22 mouse cellular contexts compared by ENCODE assay signal in the genomic region with DNA sequence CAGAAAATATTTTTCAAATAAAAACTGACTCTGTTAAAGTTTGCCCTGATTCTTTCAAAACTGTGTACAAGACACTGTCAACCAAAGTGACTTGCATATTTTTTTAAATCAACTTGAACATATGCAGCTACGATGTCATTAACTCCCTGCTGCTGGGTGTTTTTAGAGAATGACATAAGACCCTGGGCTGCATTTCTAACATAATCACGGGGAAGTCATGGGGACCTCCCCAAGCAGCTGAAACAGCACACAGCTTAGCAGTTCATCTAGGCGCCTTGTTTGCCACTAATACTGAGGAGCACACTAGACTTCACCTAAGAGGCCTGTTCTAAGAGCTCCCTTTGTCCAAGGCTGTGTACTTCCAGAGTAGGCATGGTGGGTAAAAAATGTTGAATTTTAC.
DNase-seq lines count a peak whose midpoint lies in the region; ATAC-seq and TF ChIP-seq lines count a peak whose summit lies in the region.
"Had no signal": no experiment of that assay in that cellular context is flagged by ENCODE, and none has a peak within 500 bp of the region (broad histone marks: within the 10 kb centered on the region; RNA-seq: fewer than 3 reads in every experiment).

No protein-coding gene starts in this region.

- no peaks in the 10 kb centered on the region for H3K9me3 ChIP-seq in hindbrain, embryonic 10.5 days
- H3K9me3 ChIP-seq in hindbrain, embryonic 13.5 days = no peaks in the 10 kb centered on the region
- no peaks in the 10 kb centered on the region for H3K9me3 ChIP-seq in midbrain, embryonic 16.5 days (replicated peaks; ENCODE audit: control insufficient read depth, low read length, poor library complexity, severe bottlenecking)
- H3K9me3 ChIP-seq in midbrain, embryonic 15.5 days = no peaks in the 10 kb centered on the region
- H3K9me3 ChIP-seq in forebrain, embryonic 15.5 days = no peaks in the 10 kb centered on the region
- H3K9me3 ChIP-seq: limb, embryonic 12.5 days; liver, embryonic 13.5 days; lung, embryonic 15.5 days; neural tube, embryonic 13.5 days; stomach, embryonic 15.5 days had no signal

- H3K4me1 ChIP-seq in hindbrain, embryonic 10.5 days (replicated peaks) = peaks cover 85% of the 10 kb centered on the region
- H3K4me1 ChIP-seq in hindbrain, embryonic 13.5 days (replicated peaks) = peaks cover 32% of the 10 kb centered on the region
- H3K4me1 ChIP-seq in midbrain, embryonic 16.5 days (ENCODE audit: control insufficient read depth, insufficient read depth, low read length) = peaks cover 10% of the 10 kb centered on the region; the same call in 1 of the 2 replicates
- H3K4me1 ChIP-seq in midbrain, embryonic 15.5 days = peaks cover 20% of the 10 kb centered on the region
- H3K4me1 ChIP-seq in forebrain, embryonic 15.5 days = peaks cover 36% of the 10 kb centered on the region
- H3K4me1 ChIP-seq: liver, embryonic 13.5 days had no signal

- H3K4me3 ChIP-seq in hindbrain, embryonic 10.5 days = no peak overlapping the region
- H3K4me3 ChIP-seq in hindbrain, embryonic 13.5 days = no peak overlapping the region
- no peak overlapping the region for H3K4me3 ChIP-seq in midbrain, embryonic 16.5 days (ENCODE audit: low read depth, low read length)
- H3K4me3 ChIP-seq in midbrain, embryonic 15.5 days = no peak overlapping the region
- H3K4me3 ChIP-seq in forebrain, embryonic 15.5 days = no peak overlapping the region
- no peak overlapping the region for H3K4me3 ChIP-seq in myocyte
- H3K4me3 ChIP-seq: limb, embryonic 12.5 days; liver, embryonic 13.5 days; lung, embryonic 15.5 days; neural tube, embryonic 13.5 days; stomach, embryonic 15.5 days had no signal

- peak overlapping the region; percentile 24; the same call in 1 of the 2 replicates for H3K27ac ChIP-seq in hindbrain, embryonic 10.5 days
- H3K27ac ChIP-seq in hindbrain, embryonic 13.5 days = no peak overlapping the region
- peak overlapping the region; percentile 19; the same call in 1 of the 2 replicates for H3K27ac ChIP-seq in midbrain, embryonic 16.5 days (ENCODE audit: low read length)
- H3K27ac ChIP-seq in midbrain, embryonic 15.5 days = no peak overlapping the region
- H3K27ac ChIP-seq in forebrain, embryonic 15.5 days (replicated peaks) = peak overlapping the region; percentile 77
- H3K27ac ChIP-seq: limb, embryonic 12.5 days; liver, embryonic 13.5 days; neural tube, embryonic 13.5 days; stomach, embryonic 15.5 days had no signal

- H3K79me2 ChIP-seq in myocyte (ENCODE audit: control insufficient read depth, insufficient read depth) = no peaks in the 10 kb centered on the region

- H3K27me3 ChIP-seq in hindbrain, embryonic 10.5 days (ENCODE audit: insufficient read depth, poor library complexity, severe bottlenecking) = 0 out of 2 replicates have a peak, but pooled peaks cover 5% of the 10 kb centered on the region
- no peaks in the 10 kb centered on the region for H3K27me3 ChIP-seq in hindbrain, embryonic 13.5 days
- no peaks in the 10 kb centered on the region for H3K27me3 ChIP-seq in midbrain, embryonic 16.5 days (ENCODE audit: control insufficient read depth, insufficient read depth, low read depth, low read length)
- no peaks in the 10 kb centered on the region for H3K27me3 ChIP-seq in midbrain, embryonic 15.5 days (replicated peaks)
- H3K27me3 ChIP-seq in forebrain, embryonic 15.5 days = no peaks in the 10 kb centered on the region
- H3K27me3 ChIP-seq in myocyte (ENCODE audit: control insufficient read depth, insufficient read depth, insufficient read length) = no peaks in the 10 kb centered on the region
- H3K27me3 ChIP-seq: limb, embryonic 12.5 days; liver, embryonic 13.5 days; lung, embryonic 15.5 days; neural tube, embryonic 13.5 days; stomach, embryonic 15.5 days had no signal

- no peak overlapping the region for H3K9ac ChIP-seq in hindbrain, embryonic 13.5 days
- H3K9ac ChIP-seq in midbrain, embryonic 16.5 days (ENCODE audit: low read depth, low read length) = no peak overlapping the region
- H3K9ac ChIP-seq in midbrain, embryonic 15.5 days = no peak overlapping the region
- H3K9ac ChIP-seq in forebrain, embryonic 15.5 days (replicated peaks) = no peak overlapping the region
- H3K9ac ChIP-seq: limb, embryonic 12.5 days; liver, embryonic 13.5 days; lung, embryonic 15.5 days; neural tube, embryonic 13.5 days; stomach, embryonic 15.5 days had no signal

- no peak for ATAC-seq in hindbrain, embryonic 13.5 days (ENCODE audit: low FRiP score)
- no peak for ATAC-seq in midbrain, embryonic 16.5 days
- no peak for ATAC-seq in midbrain, embryonic 15.5 days (replicated peaks)
- ATAC-seq in forebrain, embryonic 15.5 days (replicated peaks) = no peak
- ATAC-seq: inflammation-experienced regulatory T-cells, adult 6 months had no signal

- H3K36me3 ChIP-seq in hindbrain, embryonic 10.5 days = peaks cover 8% of the 10 kb centered on the region; the same call in 1 of the 2 replicates
- H3K36me3 ChIP-seq in hindbrain, embryonic 13.5 days = no peaks in the 10 kb centered on the region
- no peaks in the 10 kb centered on the region for H3K36me3 ChIP-seq in midbrain, embryonic 16.5 days (ENCODE audit: control insufficient read depth, insufficient read depth, low read length)
- H3K36me3 ChIP-seq in midbrain, embryonic 15.5 days (replicated peaks) = no peaks in the 10 kb centered on the region
- H3K36me3 ChIP-seq in forebrain, embryonic 15.5 days = no peaks in the 10 kb centered on the region
- no peaks in the 10 kb centered on the region for H3K36me3 ChIP-seq in myocyte (ENCODE audit: control insufficient read depth, insufficient read depth)
- H3K36me3 ChIP-seq: limb, embryonic 12.5 days; liver, embryonic 13.5 days; lung, embryonic 15.5 days; stomach, embryonic 15.5 days had no signal

- H3K4me2 ChIP-seq in hindbrain, embryonic 13.5 days = no peak overlapping the region
- H3K4me2 ChIP-seq in midbrain, embryonic 16.5 days (ENCODE audit: low read length) = no peak overlapping the region
- H3K4me2 ChIP-seq in midbrain, embryonic 15.5 days = no peak overlapping the region
- H3K4me2 ChIP-seq in forebrain, embryonic 15.5 days (replicated peaks) = no peak overlapping the region
- H3K4me2 ChIP-seq in myocyte (ENCODE audit: low read depth) = peak overlapping the region; percentile 70
- H3K4me2 ChIP-seq: limb, embryonic 12.5 days; liver, embryonic 13.5 days; lung, embryonic 15.5 days; neural tube, embryonic 13.5 days; stomach, embryonic 15.5 days had no signal

- TF ChIP-seq POLR2A in myocyte (IDR thresholded peaks at IDR 0.05; ENCODE audit: insufficient read length, low read depth) = no peak

- peak; percentile 3 for DNase-seq in hindbrain, embryonic 10.5 days (ENCODE audit: low spot score)
- no peak for DNase-seq in embryo, embryonic 11 days
- no peak for DNase-seq in T-cell, adult 2 months (ENCODE audit: low spot score)
- DNase-seq: cerebellum, adult 11 months; cerebellum, postnatal 14 days; gastrocnemius, postnatal 25 days; kidney, adult 9 months; kidney, postnatal 36 days; liver, embryonic 13.5 days; lung, postnatal 4 days; spleen, adult 18-20 months; thymus, adult 2 months had no signal

- no peak overlapping the region for H3ac ChIP-seq in myocyte (ENCODE audit: control insufficient read depth, insufficient read length)

- 56% methylated on average over 3 of the region's 3 CpGs for WGBS in hindbrain, embryonic 10.5 days
- WGBS in hindbrain, embryonic 13.5 days = 36% methylated on average over 3 of the region's 3 CpGs
- whole genome bisulfite sequencing in midbrain, embryonic 16.5 days = 28% methylated on average over 3 of the region's 3 CpGs
- 23% methylated on average over 3 of the region's 3 CpGs for WGBS in midbrain, embryonic 15.5 days
- WGBS in forebrain, embryonic 15.5 days = 24% methylated on average over 3 of the region's 3 CpGs

TF ChIP-seq in myocyte, 11 proteins besides CTCF, POLR2A, EP300 and RAD21:
- TF ChIP-seq E2F4 (IDR thresholded peaks at IDR 0.05; ENCODE audit: insufficient read depth) (no peak), MYOG (IDR thresholded peaks at IDR 0.05; ENCODE audit: control insufficient read depth in 1 of 3, insufficient read depth in 1 of 3, insufficient read length in 2 of 3, low read depth in 2 of 3) (peak in 2 of 3 experiments; percentile 19 to 46), REST (IDR thresholded peaks at IDR 0.05; ENCODE audit: insufficient read depth, insufficient read length) (no peak), SRF (IDR thresholded peaks at IDR 0.05; ENCODE audit: control insufficient read depth, insufficient read length, low read depth) (no peak), MYOD1 (IDR thresholded peaks at IDR 0.05; ENCODE audit: control insufficient read depth in 1 of 3, insufficient read length in 2 of 3, low read depth in 2 of 3) (peak in 2 of 3 experiments; percentile 38 to 79), TCF12 (IDR thresholded peaks at IDR 0.05; ENCODE audit: insufficient read depth, poor library complexity, severe bottlenecking) (no peak)

Comparison
In these comparisons a context has a peak if more than half of its experiments do, and no peak if none do; other contexts are left out.
1. H3K27ac ChIP-seq: peak in hindbrain, embryonic 10.5 days (single experiment), midbrain, embryonic 16.5 days (single experiment) and forebrain, embryonic 15.5 days (single experiment); none in hindbrain, embryonic 13.5 days (single experiment) and midbrain, embryonic 15.5 days (single experiment).